Mouse (Mus musculus): ENCODE measurements around the gene Grin2a.

The Grin2a gene

GRCm38 (mm10) chr16:9978173-9978572 lies 17.2 kb downstream of the Grin2a start:
- no peak for DNase-seq (ENCODE audit: extremely low read depth, insufficient read length, low spot score)

GRCm38 (mm10) chr16:9972705-9973104 lies 22.7 kb downstream of the Grin2a start:
- no peak for DNase-seq (ENCODE audit: extremely low read depth, insufficient read length, low spot score)

DNA sequence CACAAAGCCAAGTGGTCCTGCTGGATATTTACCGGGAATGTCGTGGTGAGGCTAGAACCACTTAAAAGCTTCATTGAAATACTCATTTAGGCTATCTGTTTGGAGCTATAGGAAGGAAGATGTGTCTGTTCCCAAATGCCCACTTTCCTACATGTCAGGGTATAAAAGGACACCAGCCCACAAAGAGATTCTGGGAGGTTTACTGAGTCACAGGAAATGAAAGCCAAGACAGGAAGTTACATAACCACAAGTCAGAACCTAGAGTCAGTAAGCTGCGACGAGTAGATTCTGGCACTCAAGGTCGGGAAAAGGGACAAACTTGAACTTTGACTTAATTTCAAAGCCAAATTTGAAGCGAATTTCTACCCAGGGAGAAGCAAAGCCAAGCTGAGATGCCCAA lies 30.9 kb downstream of the Grin2a start:
- DNase-seq (ENCODE audit: extremely low read depth, insufficient read length, low spot score) = peak; percentile 15

- no peak for DNase-seq (ENCODE audit: extremely low read depth, insufficient read length, low spot score)
Observed at GRCm38 (mm10) chr16:9962482-9962881, 32.9 kb downstream of the Grin2a start.

GRCm38 (mm10) chr16:9959340-9959739 lies 36.0 kb downstream of the Grin2a start:
- no peak for DNase-seq (ENCODE audit: extremely low read depth, insufficient read length, low spot score)

- no peak for DNase-seq (ENCODE audit: extremely low read depth, insufficient read length, low spot score)
Observed at GRCm38 (mm10) chr16:9954266-9954665, 41.1 kb downstream of the Grin2a start.

DNA sequence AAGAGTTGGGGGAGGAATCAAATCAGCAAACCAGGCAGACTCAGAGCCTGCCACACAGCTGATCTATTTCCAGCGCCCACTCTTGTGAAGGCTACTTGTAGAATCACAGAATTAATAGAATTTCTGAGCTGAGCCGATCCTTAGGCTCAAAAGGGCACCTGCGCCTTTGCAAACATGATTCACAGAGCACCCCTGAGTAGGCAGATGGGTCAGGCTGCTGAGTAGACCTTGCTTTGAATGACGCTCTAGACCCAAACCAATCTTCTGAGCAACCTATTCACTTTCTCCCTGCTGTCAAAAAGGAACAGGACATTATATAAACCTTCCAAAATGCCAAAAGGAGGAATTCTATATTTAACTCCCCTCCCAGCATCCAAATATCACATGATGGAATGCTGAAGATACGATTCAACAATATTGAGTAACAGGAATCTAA lies 41.9 kb downstream of the Grin2a start:
- DNase-seq (ENCODE audit: extremely low read depth, insufficient read length, low spot score) = no peak

- DNase-seq (ENCODE audit: extremely low read depth, insufficient read length, low spot score) = no peak
Observed at GRCm38 (mm10) chr16:9949250-9949649, 46.1 kb downstream of the Grin2a start.

DNA sequence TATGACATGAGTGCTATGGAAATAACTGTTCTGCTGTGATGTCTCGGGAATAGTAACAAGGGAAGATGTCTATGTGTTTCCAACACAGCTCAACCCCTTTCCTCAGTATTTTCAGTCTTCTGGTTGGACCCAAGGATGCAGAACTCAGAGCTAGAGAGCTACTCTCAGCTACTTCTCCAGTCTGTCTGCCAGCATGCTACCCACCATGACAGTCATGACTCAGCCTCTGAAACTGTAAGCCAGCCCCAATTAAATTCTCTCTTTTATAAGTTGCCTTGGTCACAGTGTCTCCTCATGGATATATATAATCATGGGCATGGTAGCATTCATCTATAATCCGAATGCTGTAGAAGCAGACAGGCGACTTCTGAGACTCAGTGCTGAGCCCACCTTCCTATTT lies 47.9 kb downstream of the Grin2a start:
- DNase-seq (ENCODE audit: extremely low read depth, insufficient read length, low spot score) = no peak

DNA sequence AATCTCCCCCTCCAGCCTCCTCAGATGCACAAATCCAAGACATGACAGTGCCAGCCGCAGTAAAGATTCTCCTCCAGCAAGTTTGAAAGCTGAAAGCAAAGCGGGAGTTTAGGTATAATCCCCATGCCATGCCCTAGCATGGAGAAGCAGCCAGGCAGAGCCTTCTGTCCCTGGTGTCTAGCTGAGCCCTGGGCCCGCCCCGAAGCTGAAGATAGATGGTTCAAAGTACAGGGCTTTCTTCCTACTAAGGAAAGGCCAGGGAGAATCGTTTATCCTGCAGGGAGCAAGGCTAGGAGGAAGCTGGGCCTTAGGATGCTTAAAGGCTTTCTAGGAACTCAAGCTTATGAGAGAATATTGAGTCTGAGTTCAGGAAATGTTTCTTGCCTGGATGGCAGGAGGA lies 50.5 kb downstream of the Grin2a start:
- no peak for DNase-seq (ENCODE audit: extremely low read depth, insufficient read length, low spot score)

- DNase-seq (ENCODE audit: extremely low read depth, insufficient read length, low spot score) = no peak
Observed at GRCm38 (mm10) chr16:9941306-9941930, 53.9 kb downstream of the Grin2a start.

DNA sequence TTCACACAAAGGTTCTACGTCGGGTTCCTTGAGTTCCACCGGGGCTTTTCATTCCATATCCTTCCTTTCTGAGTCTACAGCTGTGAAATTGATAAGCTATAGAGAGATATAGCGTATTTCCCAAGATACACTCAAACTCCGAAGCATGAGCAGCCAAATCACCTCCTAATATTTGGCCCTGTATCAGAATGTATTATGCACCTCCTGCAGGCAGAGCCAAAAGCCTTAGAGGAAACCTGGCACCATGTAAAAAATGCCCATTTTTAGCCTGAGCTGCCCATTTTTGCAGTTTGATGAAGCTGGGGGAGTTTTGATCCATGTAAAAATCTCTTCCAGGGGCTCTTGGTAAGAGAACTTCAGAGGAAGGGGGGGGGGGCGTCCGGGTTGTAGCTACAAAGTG lies 54.6 kb downstream of the Grin2a start:
- DNase-seq (ENCODE audit: extremely low read depth, insufficient read length, low spot score) = no peak

DNA sequence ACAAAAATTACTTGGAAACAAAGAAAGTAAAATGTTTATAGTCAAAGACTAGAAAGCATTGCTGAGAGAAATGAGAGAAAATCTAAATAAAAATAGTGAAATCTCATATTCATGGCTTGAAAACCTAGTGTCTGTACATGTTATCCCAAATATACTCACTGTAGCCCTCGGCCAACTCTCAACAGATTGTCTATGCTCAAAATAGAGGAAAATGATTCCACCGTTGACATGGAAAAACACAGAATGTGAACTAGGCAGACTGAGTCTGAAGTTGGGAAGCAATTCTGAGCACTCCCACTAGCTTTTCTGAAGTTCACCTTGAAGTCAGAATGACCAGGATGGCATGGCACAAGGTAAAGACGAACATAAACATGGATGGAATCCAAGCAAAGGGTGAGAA lies 84.7 kb downstream of the Grin2a start:
- no peak for DNase-seq (ENCODE audit: extremely low read depth, insufficient read length, low spot score)

DNA sequence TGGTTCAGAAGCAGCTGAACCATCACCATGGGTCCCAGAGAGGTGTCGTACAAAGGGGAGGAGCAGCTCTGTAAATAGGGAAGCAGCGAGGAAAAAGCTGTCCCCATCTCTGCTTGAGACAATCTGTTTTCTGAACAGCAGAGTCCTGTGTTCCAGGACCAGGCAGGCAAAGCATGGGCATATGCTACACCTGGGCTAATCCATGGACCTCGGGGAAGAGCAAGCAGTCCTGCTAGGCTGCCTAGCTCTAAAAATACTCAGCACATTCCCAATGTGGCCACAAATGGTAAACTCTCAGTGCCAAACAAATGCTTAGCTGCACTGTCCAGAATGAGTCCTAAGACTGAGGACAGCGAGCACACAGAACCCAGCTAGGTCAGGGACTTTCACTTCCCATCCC lies 86.1 kb downstream of the Grin2a start:
- no peak for DNase-seq (ENCODE audit: extremely low read depth, insufficient read length, low spot score)

DNA sequence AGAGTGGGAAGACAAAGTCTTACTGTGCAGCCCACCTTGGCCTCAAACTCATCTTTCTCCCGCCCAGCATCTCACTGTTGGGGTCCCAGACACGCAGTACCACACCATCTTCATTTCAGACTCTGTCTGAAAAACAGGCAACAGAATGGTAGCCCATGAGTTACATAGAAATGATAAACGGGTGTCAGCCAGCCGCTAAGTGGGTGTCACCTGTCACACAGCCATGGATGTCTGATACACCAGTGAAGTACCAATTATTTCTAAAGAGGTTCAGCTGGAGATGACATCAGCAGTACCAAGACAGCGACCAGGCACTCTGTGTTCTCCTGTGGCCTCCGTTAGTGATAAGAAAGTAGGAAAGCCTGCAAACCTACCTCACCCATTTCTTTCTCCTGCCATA lies 90.9 kb downstream of the Grin2a start:
- no peak for DNase-seq (ENCODE audit: extremely low read depth, insufficient read length, low spot score)

DNA sequence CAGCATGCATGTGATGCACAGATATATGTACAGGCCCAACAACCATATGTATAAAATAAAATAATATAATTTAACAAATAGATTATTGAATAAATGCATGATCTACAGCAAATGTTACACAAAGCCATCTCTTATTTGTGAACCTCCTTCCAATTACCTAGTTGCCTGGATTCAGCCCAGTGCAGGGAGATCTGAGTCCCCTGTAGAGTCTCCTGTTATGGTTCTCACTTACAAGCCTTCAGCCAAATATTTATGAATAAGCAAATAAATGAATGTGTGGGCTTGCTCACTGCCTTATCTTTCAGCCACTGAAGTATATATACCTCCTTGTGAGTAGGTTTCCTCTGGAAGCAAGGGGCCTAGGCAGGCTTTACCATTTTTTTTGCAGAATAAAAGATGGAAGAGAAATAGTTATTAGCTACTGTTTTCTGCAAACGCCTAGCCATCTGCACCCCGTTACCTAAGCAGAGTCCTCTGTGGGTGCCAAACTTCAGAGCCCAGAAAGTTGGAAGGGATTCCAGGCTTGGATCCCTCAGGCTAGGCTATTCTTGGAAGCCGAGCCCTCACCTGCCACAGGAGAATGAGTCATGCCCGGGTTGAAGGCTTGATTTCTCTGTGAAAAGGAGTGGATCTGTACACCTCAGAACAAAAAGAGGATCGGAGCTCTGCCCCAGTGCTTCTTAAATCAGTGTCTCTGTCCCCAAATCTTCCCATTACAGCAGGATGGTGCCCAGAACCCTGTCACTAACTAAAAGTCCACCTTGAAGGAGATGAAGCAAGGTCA lies 92.5 kb downstream of the Grin2a start:
- no peak for DNase-seq (ENCODE audit: extremely low read depth, insufficient read length, low spot score)

GRCm38 (mm10) chr16:9901433-9901832 lies 93.9 kb downstream of the Grin2a start:
- no peak for DNase-seq (ENCODE audit: extremely low read depth, insufficient read length, low spot score)

DNA sequence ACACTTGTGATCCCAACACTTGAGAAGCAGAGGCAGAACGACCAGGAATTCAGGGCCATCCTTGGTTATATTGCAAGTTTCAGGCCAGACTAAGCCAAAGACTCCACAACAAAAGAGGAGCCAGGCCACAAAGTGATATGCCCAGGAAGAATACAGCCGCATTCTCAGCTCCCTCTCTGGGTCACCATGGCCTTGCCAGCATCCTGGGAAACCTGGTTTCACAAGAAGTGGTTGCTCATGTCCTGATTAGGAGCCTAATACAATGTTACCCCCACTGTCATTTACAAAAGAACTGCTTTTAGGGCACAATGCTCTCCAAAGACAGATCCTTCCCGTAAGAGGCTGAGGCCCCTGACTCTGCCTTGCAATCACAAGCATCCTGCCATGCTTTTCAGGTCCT lies 94.4 kb downstream of the Grin2a start:
- DNase-seq (ENCODE audit: extremely low read depth, insufficient read length, low spot score) = no peak

DNA sequence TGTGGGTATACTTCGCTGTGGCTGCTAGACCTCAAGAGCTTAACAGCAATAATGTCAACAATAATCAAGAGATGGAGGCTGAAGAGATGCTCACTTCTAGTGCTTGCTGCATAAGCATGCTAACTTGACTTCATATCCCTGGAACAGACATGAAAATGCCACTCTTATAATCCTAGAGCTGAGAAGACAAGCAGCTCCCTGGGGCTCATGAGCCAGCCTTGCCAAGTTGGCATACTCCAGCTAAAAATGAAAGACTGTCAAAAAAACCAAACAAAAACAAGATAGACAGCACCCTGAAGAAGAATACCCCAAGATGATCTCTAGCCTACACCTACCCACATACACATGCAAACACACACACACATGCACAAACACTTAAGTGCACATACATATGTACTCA lies 95.2 kb downstream of the Grin2a start:
- DNase-seq (ENCODE audit: extremely low read depth, insufficient read length, low spot score) = no peak

GRCm38 (mm10) chr16:9899176-9899575 lies 96.2 kb downstream of the Grin2a start:
- no peak for DNase-seq (ENCODE audit: extremely low read depth, insufficient read length, low spot score)

GRCm38 (mm10) chr16:9895581-9895980 lies 99.8 kb downstream of the Grin2a start:
- DNase-seq (ENCODE audit: extremely low read depth, insufficient read length, low spot score) = no peak

DNA sequence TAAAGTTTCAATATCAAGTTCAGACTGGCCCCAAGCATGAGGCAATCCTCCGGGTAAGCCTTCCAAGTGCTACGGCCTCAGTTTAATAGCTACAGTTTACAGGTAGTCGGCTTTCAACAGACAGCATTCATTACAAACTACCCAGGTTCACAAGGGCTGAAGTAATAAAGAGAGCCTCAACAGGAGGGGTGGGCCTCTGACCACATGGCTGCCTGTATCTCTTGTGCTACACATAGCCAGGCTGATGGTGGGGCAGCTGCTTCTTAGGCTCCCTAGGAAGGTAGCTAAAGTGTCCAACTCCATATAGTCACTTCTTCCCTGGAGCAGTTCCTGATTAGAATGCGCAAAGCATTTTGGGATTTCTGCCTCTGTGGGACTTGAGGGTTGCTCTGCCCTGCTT lies 109.2 kb downstream of the Grin2a start:
- no peak for DNase-seq (ENCODE audit: extremely low read depth, insufficient read length, low spot score)
